Mouse (Mus musculus) lung, embryonic 16.5 days (tissue): Measurements from ENCODE around the gene Zmym6. TPM values are rescaled to one million over a fixed set of nuclear protein-coding genes. Genes with fewer than 3 reads are reported as not detected.

Source experiments
- ATAC-seq: fragments of 200-750 bp; cut with Nextera tagmentation; 2 replicates; pipeline ENCODE4 v1.8.0; 2017; ENCODE audit warnings: low read depth, mild to moderate bottlenecking, moderate library complexity
- H3K27ac ChIP-seq: fragments of 300-500 bp; sonication (generic); 2 replicates; pipeline ENCODE4 v1.5.1; 2014; ENCODE audit warnings: mild to moderate bottlenecking, control low read depth, low read length
- H3K27me3 ChIP-seq: fragments of 300-500 bp; sonication (generic); 2 replicates; pipeline ENCODE4 v1.6.1; 2014; ENCODE audit warnings: low read depth, low read length, mixed read lengths; ENCODE audit not compliant: control insufficient read depth, insufficient read depth
- H3K36me3 ChIP-seq: fragments of 300-500 bp; sonication (generic); 2 replicates; pipeline ENCODE4 v1.6.1; 2014; ENCODE audit warnings: low read length; ENCODE audit not compliant: control insufficient read depth, insufficient read depth
- H3K4me1 ChIP-seq: fragments of 300-500 bp; sonication (generic); replicated peaks from 2 replicates; pipeline ENCODE4 v1.6.1; 2014; ENCODE audit warnings: low read length, mixed read lengths; ENCODE audit not compliant: control insufficient read depth, insufficient read depth
- H3K4me2 ChIP-seq: fragments of 300-500 bp; sonication (generic); 2 replicates; pipeline ENCODE4 v1.6.1; 2014; ENCODE audit warnings: low read depth, low read length, control low read depth
- H3K4me3 ChIP-seq: fragments of 300-500 bp; sonication (generic); 2 replicates; pipeline ENCODE4 v1.5.1; 2014; ENCODE audit warnings: mild to moderate bottlenecking, low read length, control low read depth
- H3K9ac ChIP-seq: fragments of 300-500 bp; sonication (generic); 2 replicates; pipeline ENCODE4 v1.6.1; 2014; ENCODE audit warnings: low read length, control low read depth
- H3K9me3 ChIP-seq: fragments of 300-500 bp; sonication (generic); 2 replicates; pipeline ENCODE4 v1.6.1; 2016; ENCODE audit warnings: low read length; ENCODE audit not compliant: control insufficient read depth
- WGBS: fragments of 180-500 bp; shearing (Covaris S2); extraction: QIAGEN DNeasy Blood & Tissue Kit; methylation state at CpG from one replicate; pipeline ENCODE4 v1.1.7; 2014; 5-methylcytosine and 5-hydroxymethylcytosine counted together
- polyA plus RNA-seq: library from polyadenylated mRNA; unstranded; fragments of >200 nt; fragmentation: Nextera tagmentation; extraction: Ambion mirVana; gene quantifications from 2 replicates; pipeline ENCODE4 v1.2.1, GENCODE M21; 2015

Gene Zmym6
- polyA plus RNA-seq, 1 experiment from 2014 or later: 18.2 TPM

GRCm38 (mm10) chr4:127169346-127170221 is 92.4 kb downstream of the Zmym6 start:
- Histone ChIP-seq H3K27me3 (peaks cover 35% of the 10 kb centered on the region), H3K4me2 (peak overlapping the region; percentile 100), H3K4me1 (peaks cover 14% of the 10 kb centered on the region), H3K9ac (peak overlapping the region; percentile 69), H3K36me3 (no peaks in the 10 kb centered on the region), H3K9me3 (no peaks in the 10 kb centered on the region), H3K4me3 (peak overlapping the region; percentile 72), H3K27ac (no peak overlapping the region)
- peak; percentile 62 for ATAC-seq
- 3% methylated on average over 46 of the region's 51 CpGs for WGBS

DNA sequence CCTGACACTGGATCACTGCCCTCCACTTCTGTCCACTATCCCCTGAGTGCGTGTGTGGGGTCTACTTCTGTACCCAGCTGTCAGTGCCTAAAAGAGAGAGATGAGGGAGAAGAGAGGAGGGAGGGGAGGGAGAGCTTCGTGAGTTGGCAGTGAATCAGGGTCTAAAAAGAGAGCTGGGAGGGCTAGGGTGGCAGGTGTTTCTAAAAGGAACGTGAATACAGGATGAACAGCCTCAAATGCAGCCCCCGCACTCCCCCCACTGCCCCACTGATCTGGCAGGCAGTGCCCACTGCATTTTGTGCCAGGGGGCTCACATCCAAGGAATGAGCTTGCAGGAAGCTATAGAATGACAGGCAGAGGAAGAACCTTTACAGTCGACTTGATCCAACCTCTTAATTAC is 93.7 kb downstream of the Zmym6 start:
- Histone ChIP-seq H3K4me2 (no peak overlapping the region), H3K27ac (no peak overlapping the region), H3K9ac (no peak overlapping the region), H3K27me3 (peaks cover 35% of the 10 kb centered on the region), H3K4me3 (no peak overlapping the region), H3K36me3 (no peaks in the 10 kb centered on the region), H3K9me3 (no peaks in the 10 kb centered on the region), H3K4me1 (peaks cover 14% of the 10 kb centered on the region)
- no peak for ATAC-seq
- 41% methylated on average over 5 of the region's 5 CpGs for WGBS

GRCm38 (mm10) chr4:127171341-127171905 is 94.2 kb downstream of the Zmym6 start:
- ATAC-seq: no peak
- H3K27me3 ChIP-seq: peaks cover 35% of the 10 kb centered on the region
- no peaks in the 10 kb centered on the region for H3K9me3 ChIP-seq
- no peak overlapping the region for H3K4me2 ChIP-seq
- 39% methylated on average over 4 of the region's 4 CpGs for WGBS
- H3K27ac ChIP-seq: no peak overlapping the region
- peaks cover 14% of the 10 kb centered on the region for H3K4me1 ChIP-seq
- H3K9ac ChIP-seq: no peak overlapping the region
- no peaks in the 10 kb centered on the region for H3K36me3 ChIP-seq
- H3K4me3 ChIP-seq: no peak overlapping the region

DNA sequence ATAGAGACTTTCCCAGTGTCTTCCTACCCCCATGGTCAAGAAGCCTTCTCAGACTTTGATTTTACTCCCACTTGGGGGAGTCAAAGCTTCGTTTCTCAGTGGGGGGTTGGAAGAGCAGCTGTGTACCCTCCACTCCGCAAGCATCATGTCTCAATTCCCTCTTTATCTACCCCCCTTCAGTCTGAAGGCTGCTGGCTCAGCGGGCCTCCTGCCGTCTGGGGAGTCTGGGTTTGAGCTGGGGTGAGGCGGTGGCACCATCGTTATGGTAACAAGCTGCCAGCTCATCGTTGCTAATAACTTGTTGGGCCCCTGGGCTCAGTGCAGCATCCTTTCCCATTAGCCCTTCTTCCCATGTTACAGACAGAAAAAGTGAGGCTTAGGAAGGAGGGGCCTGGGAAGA is 94.9 kb downstream of the Zmym6 start:
- Histone ChIP-seq H3K27me3 (peaks cover 35% of the 10 kb centered on the region), H3K36me3 (no peaks in the 10 kb centered on the region), H3K4me1 (peaks cover 14% of the 10 kb centered on the region), H3K27ac (no peak overlapping the region), H3K9ac (no peak overlapping the region), H3K4me3 (no peak overlapping the region), H3K4me2 (no peak overlapping the region), H3K9me3 (no peaks in the 10 kb centered on the region)
- 19% methylated on average over 7 of the region's 7 CpGs for WGBS
- ATAC-seq: no peak

DNA sequence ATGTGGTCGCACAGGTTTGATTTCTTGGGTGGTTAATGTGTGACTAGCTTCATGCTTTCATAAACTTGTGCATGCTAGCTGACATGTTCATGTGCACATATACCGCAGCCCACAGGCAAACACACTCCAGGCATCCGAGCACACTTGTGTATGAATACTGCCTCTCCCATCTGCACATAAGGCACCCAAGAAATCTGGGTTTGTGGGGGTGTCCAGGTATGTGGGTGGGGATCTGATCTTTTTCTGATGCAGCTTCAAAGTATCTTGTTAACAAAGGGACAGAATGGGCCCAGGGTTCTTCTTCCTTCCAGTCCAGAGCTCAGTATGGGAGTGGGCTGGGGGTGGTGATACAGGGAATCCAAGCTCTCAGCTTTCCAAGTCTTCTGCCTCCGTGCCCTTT is 95.4 kb downstream of the Zmym6 start:
- Histone ChIP-seq H3K4me2 (no peak overlapping the region), H3K27me3 (peaks cover 30% of the 10 kb centered on the region), H3K4me3 (no peak overlapping the region), H3K27ac (no peak overlapping the region), H3K36me3 (no peaks in the 10 kb centered on the region), H3K9ac (no peak overlapping the region), H3K9me3 (no peaks in the 10 kb centered on the region), H3K4me1 (peaks cover 14% of the 10 kb centered on the region)
- 54% methylated on average over 4 of the region's 4 CpGs for WGBS
- ATAC-seq: no peak

GRCm38 (mm10) chr4:127173461-127173860 is 96.3 kb downstream of the Zmym6 start:
- peaks cover 8% of the 10 kb centered on the region for H3K4me1 ChIP-seq
- no peaks in the 10 kb centered on the region for H3K9me3 ChIP-seq
- no peak overlapping the region for H3K9ac ChIP-seq
- H3K36me3 ChIP-seq: no peaks in the 10 kb centered on the region
- peaks cover 21% of the 10 kb centered on the region for H3K27me3 ChIP-seq
- no peak overlapping the region for H3K4me2 ChIP-seq
- no peak overlapping the region for H3K4me3 ChIP-seq
- no peak for ATAC-seq
- no peak overlapping the region for H3K27ac ChIP-seq
- WGBS: 1% methylated on average over 8 of the region's 8 CpGs

Other genes with a start within 250 kb of the Zmym6 start
- gene Zmym4, start 109.2 kb upstream of the Zmym6 start, polyA plus RNA-seq: 16.4 and 18.0 TPM in 2 replicates
- gene Sfpq, start 56.1 kb upstream of the Zmym6 start, polyA plus RNA-seq: 67.1 and 68.2 TPM in 2 replicates
- 19.1 and 19.3 TPM in 2 replicates for gene Zmym1, start 16.2 kb upstream of the Zmym6 start, polyA plus RNA-seq
- gene Tmem35b, start 46.3 kb downstream of the Zmym6 start, polyA plus RNA-seq: 21.0 and 22.7 TPM in 2 replicates
- gene Dlgap3, start 91.8 kb downstream of the Zmym6 start, polyA plus RNA-seq: 0.38 and 0.41 TPM in 2 replicates
- 58.1 and 64.5 TPM in 2 replicates for gene Smim12, start 166.4 kb downstream of the Zmym6 start, polyA plus RNA-seq
- gene Gja4, start 236.7 kb downstream of the Zmym6 start, polyA plus RNA-seq: 41.2 and 43.5 TPM in 2 replicates